Mouse (Mus musculus) cerebellum, postnatal 25 days (tissue): ENCODE measurements around the gene Mrpl17.

Experiments used
- DNase-seq, 2 experiments: peaks; one replicate each; pipeline ENCODE4 v3.0.0; 2021; ENCODE audit warnings: mixed read lengths in 2 of 2

Mrpl17 gene

GRCm38 (mm10) chr7:105784556-105784955 is 26.3 kb downstream of the Mrpl17 start:
- no peak for DNase-seq

- no peak for DNase-seq
These were observed 27.0 kb downstream of the Mrpl17 start for GRCm38 (mm10) chr7:105783861-105784260.

- no peak for DNase-seq
These were observed 32.2 kb downstream of the Mrpl17 start for GRCm38 (mm10) chr7:105778553-105779265.

- DNase-seq: no peak
These were observed 32.9 kb downstream of the Mrpl17 start for GRCm38 (mm10) chr7:105777797-105778552.

GRCm38 (mm10) chr7:105777316-105777715 is 33.6 kb downstream of the Mrpl17 start:
- no peak for DNase-seq

- no peak for DNase-seq
These were observed 34.9 kb downstream of the Mrpl17 start for GRCm38 (mm10) chr7:105776026-105776425.

- DNase-seq: no peak
These were observed 36.2 kb downstream of the Mrpl17 start for GRCm38 (mm10) chr7:105774661-105775060.

- DNase-seq: peak in 1 of 2 experiments; percentile 27
These were observed 37.9 kb downstream of the Mrpl17 start for GRCm38 (mm10) chr7:105773041-105773440.

GRCm38 (mm10) chr7:105772331-105772730 is 38.6 kb downstream of the Mrpl17 start:
- DNase-seq: no peak

GRCm38 (mm10) chr7:105769959-105770358 is 40.9 kb downstream of the Mrpl17 start:
- no peak for DNase-seq

GRCm38 (mm10) chr7:105767729-105768165 is 43.2 kb downstream of the Mrpl17 start:
- no peak for DNase-seq

GRCm38 (mm10) chr7:105764331-105764730 is 46.6 kb downstream of the Mrpl17 start:
- DNase-seq: no peak

GRCm38 (mm10) chr7:105762517-105763270 is 48.2 kb downstream of the Mrpl17 start:
- DNase-seq: no peak

- DNase-seq: no peak
These were observed 49.0 kb downstream of the Mrpl17 start for GRCm38 (mm10) chr7:105761813-105762484.

GRCm38 (mm10) chr7:105753281-105753680 is 57.6 kb downstream of the Mrpl17 start:
- DNase-seq: no peak
